Mouse (Mus musculus): ENCODE results near the gene U2af2.

Gene U2af2

GRCm38 (mm10) chr7:5109301-5109700 is 47.4 kb downstream of the U2af2 start:
- no peak for DNase-seq (ENCODE audit: low read depth, low spot score)

- DNase-seq (ENCODE audit: low read depth, low spot score): no peak
Measured at GRCm38 (mm10) chr7:5112701-5113100, 50.8 kb downstream of the U2af2 start.

- no peak for DNase-seq (ENCODE audit: low read depth, low spot score)
Measured at GRCm38 (mm10) chr7:5116850-5117249, 54.9 kb downstream of the U2af2 start, which contains the start of gene Rfpl4. Gene Rfpl4, minus strand, starts transcription at chr7:5116950.

GRCm38 (mm10) chr7:5125078-5125477 is 63.1 kb downstream of the U2af2 start:
- no peak for DNase-seq (ENCODE audit: low read depth, low spot score)

GRCm38 (mm10) chr7:5125549-5126406 is 63.8 kb downstream of the U2af2 start, which contains the start of gene Rasl2-9:
Gene Rasl2-9, minus strand, starts transcription at chr7:5125950.
- DNase-seq (ENCODE audit: low read depth, low spot score): no peak

Measured in WW6 (cell line).